Mouse (Mus musculus): ENCODE data around the gene Wdr5.

The Wdr5 gene

DNA sequence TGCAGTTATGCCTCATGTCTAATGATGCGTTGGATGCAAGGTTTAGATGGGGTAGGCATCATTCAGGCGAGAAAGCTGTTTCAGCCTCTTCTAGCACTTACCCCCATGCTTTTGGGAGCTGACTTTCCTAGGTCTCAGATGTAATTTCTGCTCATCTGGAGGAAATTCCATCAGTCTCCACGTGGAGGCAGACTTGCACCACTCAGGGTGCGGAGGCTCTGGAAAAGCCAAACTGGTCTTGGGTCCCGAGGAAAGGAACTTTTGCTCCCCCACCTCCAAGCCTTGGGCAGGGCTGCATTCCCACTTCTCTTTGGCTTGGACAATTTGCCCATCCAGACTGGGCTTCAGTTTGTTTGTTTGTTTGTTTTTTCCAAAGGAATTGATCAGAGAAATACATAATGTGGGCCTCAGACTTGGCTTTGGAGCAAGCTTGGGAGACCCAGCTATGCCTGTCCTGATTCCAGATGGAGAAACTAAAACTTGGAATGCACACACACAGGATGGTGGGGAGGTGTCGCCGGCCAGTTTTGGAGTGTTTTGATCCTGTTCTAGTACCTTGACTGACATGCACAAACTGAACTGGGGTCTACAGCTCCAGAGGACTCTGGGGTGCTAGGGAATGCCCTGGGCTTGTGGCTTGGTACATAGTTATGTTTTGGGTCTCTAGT is 37.8 kb downstream of the Wdr5 start:
- DNase-seq (ENCODE audit: low spot score), result peak; percentile 67

DNA sequence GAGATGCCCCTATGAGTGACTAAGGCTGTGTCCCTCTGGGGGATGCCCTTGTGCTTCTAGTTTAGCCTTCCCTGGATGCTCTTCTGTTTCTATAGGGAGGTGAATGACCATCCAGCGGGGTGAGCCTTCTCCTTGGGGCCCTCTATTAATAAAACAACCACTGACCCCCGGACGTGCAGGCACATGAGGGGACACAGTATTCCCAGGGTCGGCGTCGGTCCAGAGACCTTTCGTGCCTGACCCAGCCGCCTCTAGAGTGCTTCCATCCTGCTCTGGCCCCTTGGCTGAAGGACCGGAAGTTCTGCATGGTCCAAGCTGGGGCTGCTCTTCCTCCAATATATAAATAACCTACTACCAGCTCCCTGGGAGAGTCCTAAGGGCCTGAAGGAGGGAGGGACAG is 39.4 kb downstream of the Wdr5 start:
- no peak for DNase-seq (ENCODE audit: low spot score)

DNA sequence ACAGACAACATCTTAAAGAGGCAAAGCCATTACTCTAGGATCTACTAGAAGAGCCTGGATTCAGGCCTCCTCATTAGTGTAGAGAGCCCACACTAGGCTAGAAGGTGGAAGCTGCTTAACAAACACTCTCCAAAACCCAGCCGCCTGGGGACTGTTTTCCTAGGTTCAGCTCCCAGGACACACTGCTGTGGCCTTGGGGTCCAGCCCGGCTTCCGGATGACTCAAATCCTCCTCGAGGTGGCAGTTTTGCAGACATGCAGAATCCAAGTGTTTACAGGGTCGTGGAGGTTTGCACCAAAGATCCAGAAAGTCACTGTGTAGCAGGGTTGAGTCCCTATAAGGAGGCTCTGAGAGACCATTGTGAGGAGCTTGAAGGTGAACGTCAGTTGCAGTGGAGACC is 42.0 kb downstream of the Wdr5 start:
- DNase-seq (ENCODE audit: low spot score), result no peak

DNA sequence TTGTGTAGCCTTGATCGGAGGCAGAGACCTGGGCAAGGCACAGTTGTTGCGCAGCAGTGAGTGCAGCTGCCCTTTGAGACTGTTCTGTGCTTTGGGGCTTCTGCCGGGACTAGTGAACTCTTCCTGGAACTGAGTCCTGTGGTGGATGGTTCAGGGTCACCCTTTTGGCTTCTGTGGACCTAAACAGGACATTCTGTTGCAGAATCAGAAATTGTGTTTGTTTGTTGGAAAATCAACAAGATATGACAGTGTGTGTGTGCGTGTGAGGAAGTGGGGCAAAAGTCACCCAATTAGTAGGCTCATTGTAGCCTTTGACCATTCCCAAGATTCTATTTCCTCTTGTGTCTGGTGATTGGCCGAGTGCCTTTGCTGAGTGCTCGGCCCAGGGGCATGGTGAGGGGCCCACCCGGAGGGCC is 45.8 kb downstream of the Wdr5 start:
- DNase-seq (ENCODE audit: low spot score), result peak; percentile 17

DNA sequence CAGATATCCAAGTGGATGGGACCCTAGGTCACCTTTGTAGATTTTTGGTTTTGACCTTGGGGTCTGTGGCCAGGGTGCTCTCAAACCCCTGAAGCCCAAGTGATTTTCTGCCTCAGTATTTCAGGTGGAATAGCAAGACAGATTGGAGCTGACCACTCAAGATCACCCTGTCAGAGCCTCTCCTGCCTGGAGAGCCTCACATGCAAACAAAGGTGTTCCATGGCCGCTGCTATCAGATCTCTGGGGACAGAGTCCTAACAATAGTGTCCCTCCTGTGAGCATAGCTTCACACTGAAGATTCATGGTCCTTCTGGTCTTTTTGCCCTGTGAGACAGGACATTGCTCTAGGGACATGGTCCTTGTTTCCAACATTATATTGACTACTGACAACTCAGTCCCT is 46.2 kb downstream of the Wdr5 start:
- DNase-seq (ENCODE audit: low spot score), result no peak

DNA sequence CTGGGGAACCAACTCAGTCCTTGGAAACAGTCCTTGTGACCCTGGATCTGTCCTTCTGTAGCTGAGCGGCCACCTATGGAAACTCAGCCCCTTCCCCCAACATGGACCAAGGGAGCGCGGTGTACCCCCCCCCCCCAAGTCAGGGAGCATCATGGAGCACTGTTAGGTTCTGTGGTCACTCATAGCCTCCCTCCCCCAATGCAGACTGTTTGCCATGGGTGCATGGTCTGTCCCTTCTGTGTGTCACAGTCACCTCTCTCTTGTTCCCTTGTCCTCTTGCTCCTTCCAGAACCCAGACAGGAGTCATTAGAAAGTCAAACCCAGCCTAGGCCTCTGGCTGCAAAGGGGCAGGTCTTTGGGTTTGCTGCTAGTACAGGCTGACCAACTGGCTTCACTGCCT is 46.9 kb downstream of the Wdr5 start:
- no peak for DNase-seq (ENCODE audit: low spot score)

DNA sequence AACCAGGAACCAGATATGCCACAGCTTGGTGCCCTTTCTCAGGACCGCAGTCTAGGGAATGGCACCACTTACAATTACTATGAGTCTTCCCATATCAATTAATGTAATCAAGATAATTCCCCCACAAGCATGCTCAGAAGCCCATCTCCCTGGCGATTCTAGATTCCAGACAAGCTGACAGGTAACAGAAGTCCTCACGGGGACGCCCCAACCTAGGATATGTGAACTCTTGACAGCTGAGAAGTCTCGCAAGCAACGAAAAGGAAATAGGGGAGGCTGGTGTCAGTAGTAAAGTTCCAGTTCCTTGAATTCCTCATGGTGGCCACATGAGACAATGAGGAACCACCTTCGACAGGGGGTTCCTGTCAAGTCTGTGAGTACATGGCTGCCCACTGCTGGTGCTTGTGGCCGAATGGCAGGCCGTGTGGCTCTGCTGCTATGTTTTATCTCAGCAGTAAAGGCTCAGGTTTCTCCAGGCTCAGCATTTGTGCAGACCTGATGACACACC is 48.7 kb downstream of the Wdr5 start:
- no peak for DNase-seq (ENCODE audit: low spot score)

DNA sequence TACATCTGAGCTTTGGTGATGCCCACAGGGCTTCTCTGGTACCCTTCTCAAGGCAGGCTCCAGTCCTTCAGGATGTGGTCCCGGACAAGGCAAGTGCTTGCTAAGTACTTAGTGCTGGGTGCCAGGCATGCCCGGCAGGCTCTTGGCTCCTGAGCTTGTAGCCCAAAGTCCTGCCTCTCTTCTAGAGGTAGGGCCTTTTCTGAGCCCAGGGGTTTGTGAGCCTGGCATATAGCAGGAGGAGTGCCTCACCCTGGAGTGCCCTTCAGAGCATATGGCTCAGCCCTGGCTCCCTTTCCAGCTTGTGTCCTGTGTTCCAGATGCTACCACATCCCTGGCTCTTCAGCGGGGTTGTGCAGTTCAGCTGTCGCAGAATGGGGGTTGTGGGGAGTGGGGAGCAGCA is 49.7 kb downstream of the Wdr5 start:
- DNase-seq (ENCODE audit: low spot score), result no peak

DNA sequence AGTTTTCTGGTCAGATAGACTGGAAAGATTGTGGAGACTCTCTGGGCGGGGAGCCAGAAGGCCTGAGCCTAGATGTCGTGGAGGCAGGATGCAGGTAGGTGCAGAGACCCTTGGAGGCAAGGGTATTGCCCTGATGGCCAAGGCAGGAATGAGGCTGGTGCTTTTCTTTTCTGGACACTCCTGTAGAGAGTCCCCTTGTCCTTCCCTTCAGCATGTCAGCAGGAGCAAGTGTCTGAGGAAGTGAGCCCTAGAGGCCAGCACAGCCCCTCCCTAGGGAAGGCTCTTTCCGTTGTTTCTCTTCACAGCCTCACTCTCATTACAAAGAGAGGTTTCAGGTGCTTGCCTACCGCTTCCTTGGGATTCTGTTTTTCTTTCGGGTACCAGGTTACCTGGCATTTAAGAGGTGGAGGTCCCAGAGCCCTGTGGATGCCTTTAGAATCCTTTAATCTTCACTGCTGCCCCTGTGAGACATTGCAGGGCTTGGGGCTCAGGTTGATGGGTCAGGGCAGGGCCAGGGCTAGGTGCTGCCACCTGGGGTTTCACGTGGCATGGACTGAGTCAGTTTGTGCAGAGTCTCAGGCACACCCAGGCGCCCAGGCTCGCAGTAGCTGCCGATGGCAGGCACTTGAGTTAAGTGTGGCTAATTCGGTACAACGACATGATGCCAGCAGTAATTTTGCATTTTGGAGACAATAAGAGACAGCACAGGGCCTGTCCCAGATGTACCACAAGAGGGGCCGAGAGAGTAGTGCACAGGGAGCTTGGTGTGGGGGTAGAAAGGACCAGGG is 50.6 kb downstream of the Wdr5 start:
- no peak for DNase-seq (ENCODE audit: low spot score)

DNA sequence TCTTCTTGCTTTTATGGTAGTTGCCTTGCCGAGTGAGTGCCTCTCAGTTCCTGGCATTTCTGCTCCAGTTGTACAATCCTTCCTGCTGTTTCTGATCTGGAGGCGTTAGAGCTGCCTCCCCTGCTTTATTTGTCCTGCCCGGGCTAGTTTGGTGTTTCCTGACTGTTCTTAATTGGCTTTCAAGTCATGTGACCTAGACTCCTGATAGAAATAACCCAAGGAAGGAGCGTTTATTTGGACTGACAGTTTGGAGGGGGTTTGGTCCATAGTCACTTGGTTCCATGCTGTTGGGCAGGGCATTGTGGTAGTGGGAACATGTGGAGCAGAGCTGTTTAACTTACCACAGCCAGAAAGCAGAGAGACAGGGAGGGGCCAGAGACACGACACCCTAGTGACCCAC is 55.9 kb downstream of the Wdr5 start:
- no peak for DNase-seq (ENCODE audit: low spot score)

DNA sequence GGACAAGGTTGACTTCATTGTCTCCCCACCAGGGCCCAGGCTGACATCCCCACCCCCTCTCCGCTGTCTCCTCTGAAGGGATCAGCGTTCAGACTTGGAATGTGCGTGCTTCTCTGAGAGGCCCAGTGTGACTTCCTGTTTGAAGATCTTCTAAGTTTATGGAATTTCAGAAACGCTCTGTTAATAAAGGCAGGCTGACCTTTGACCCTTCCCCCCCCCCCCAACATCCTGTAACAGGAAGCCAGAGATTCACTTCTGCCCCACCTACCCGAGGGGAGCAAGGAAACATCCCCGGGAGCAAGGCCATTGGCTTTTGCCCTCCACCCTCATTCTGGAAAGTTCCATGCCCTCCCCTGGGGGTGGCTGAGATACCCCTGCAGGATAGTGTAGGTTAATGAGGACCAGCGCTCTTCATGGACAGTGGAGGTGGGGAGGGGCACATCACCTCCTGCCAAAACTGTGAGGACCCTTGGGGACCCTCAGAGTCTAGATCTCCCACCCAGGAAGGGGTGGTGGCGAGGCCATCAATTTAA is 57.4 kb downstream of the Wdr5 start:
- DNase-seq (ENCODE audit: low spot score), result no peak

DNA sequence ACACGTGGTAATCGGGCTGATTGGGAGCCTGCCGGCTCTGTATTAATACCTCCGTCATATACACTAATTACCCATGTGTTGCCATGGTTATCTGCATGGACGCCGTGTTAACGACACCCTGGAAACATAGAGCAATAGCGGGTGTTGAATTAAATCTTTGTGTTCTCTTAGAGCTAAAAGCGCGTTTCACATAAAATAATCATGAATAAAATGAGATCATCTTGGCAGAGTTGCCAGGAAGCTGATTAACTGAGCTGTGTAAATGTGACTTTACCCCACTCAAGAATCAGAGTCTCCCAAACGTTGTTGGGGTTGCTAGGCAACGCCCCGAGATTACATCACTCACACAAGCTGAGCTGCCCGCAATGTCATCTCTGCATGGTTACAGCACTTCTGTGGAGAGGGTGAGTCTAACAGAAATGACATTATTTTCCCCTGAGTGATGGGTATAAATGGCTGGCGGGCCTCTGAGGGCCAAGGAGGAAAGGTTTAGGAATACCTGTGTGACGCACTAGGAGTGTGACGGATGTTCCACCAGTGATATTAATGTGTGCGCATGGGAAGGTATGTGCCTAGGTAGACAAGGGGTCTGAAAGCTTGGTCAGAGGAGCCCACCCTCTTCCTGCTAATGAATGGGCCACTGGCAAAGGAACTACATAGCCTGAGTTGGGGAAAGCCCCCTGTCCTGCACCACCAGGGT is 58.1 kb downstream of the Wdr5 start:
- peak; percentile 41 for DNase-seq (ENCODE audit: low spot score)

DNA sequence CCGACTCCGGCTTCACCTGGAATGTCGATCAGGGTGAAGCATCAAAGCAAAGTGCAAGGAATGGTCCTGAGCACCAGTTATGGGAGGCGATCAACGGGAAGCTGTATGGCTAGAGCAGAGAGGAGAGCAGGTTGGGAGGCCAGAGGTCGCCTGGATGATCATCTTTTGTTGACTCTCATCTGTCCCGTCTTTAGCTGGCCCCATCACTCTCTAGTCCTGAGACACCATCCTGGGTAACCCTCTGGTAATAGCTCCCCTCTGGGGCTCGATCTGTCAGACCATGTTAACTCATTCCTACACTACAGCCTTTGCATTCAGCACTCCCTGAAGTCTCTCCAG is 58.6 kb downstream of the Wdr5 start:
- DNase-seq (ENCODE audit: low spot score), result no peak

DNA sequence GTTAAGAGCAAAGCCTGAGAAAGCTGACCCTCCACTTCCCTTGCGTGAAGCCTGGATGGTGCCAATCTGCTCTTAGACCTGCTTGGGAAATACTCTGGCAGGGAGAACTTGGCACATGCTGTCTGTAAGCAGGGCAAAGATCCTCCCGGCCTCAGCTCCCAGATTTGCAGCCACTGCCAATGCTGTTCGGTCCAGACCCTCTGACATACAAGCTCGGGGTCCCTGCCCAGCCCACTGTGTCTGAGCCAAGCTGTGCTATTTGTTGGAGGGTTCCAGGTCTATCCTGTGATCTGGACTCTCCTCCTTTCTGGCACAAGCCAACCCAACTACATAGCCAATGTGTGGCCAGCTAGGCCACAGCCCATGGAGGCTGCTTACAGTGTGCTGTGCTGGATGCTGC is 61.5 kb downstream of the Wdr5 start:
- peak; percentile 29 for DNase-seq (ENCODE audit: low spot score)

DNA sequence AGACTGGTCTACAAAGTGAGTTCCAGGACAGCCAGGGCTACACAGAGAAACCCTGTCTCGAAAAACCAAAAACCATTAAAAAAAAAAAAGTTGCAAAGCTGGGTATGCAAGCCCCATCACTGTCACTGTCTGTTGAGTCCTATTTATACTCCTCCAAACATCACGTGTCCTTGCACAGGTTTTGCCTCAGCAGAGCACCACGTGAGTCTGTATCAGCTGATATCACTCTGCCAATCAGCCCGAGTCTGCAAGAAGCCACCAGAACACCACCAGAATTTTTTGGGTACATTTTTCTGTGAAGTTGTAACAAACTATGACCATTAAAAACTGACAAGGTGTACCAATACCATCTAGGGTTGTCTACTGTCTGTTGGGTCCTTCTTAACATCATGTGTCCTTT is 63.6 kb downstream of the Wdr5 start:
- no peak for DNase-seq (ENCODE audit: low spot score)

DNA sequence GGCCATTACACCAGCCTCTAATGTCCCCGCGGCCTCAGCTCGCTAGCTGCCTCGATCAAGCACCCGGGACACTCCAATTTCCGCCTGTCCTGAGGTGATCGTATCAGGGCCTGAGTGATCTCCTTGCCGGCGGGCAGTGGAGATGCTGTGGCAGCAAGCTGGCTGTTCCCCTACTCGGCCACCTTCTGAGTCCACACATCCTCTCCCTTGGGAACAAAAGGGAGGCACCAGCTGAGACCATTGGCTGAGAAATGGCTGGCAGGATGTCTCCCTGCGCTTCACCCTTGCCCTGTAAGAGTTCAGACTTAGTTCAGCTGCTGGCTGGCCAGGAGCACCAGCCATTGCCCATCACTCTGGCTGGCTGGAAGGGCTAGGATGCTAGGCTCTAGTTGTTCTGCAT is 67.2 kb downstream of the Wdr5 start:
- DNase-seq (ENCODE audit: low spot score), result no peak

DNA sequence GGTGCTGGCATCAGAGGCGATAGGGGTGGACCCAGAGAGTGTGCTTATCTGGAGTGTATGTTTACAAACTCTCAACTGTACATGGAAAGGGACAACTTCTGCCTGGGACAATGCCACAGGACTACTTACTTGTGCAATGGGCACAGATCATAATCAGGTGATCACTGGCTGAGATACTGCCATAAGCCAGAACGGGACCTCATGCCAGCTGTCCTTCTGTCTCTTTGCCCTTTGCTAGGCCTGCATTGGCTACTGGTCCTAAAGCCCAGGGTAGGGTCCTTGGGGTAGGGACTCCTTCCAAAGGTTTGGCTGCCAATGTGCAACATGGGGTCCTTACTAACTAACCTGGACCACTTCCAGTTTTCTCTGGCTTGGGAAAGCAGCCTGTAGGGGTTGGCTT is 68.1 kb downstream of the Wdr5 start:
- DNase-seq (ENCODE audit: low spot score), result no peak

DNA sequence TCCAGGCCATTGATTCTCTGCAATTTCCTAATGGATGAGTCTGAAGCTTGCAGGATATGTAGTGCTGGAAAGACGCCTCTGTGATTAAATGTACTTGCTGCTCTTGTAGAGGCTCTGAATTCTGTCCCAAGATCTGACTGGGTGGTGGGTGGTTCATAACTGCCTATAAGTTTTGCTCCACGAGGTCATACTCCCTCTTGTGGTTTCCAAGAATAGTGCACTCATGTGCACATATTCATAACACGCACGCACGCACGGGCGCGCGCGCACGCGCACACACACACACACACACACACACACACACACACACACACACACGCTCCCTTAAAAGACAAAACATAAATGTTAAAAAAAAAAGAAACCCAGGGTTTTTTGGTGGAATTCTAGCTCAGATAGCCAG is 69.6 kb downstream of the Wdr5 start:
- no peak for DNase-seq (ENCODE audit: low spot score)

All from ovary, postnatal 36 days (tissue).